Mouse (Mus musculus) testis, adult 10 weeks (tissue): ENCODE data around the gene Terf2. TPM values are rescaled to one million over a fixed set of nuclear protein-coding genes. Genes with fewer than 3 reads are reported as not detected.

Source experiments
- polyA plus RNA-seq: library from polyadenylated mRNA; stranded (reverse); fragments of 350-450 nt; fragmentation: Illumina TruSeq; extraction: RNeasy Lipid Tissue Mini Kit (QIAGEN cat#74804); gene quantifications from one replicate; pipeline ENCODE4 v1.2.3, GENCODE M21; 2014; ENCODE audit warnings: low read depth, low replicate concordance

Gene Terf2
- polyA plus RNA-seq: 25.8 TPM

GRCm38 (mm10) chr8:107096366-107097036 is at the start of gene Terf2:
Terf2 (minus strand) TSS chr8:107096547.

GRCm38 (mm10) chr8:107065511-107066496 is 30.5 kb downstream of the Terf2 start, which contains the start of gene Tmed6:
Tmed6 (minus strand) TSS chr8:107065644.

GRCm38 (mm10) chr8:107056076-107056972 is 40.0 kb downstream of the Terf2 start, which contains the start of the genes Cog8 and Nip7:
Cog8 (minus strand) TSS chr8:107056689.
Nip7 (plus strand) TSS chr8:107056877.

GRCm38 (mm10) chr8:107048061-107048941 is 48.0 kb downstream of the Terf2 start, which contains the start of gene Pdf:
Pdf (minus strand) TSS chr8:107048614.

GRCm38 (mm10) chr8:107030650-107031576 is 65.4 kb downstream of the Terf2 start, which contains the start of gene Vps4a:
Vps4a (plus strand) TSS chr8:107031222.

Other genes starting within 250 kb of the Terf2 start
- 0.42 TPM for gene Has3, start 226.3 kb downstream of the Terf2 start, polyA plus RNA-seq
- gene Utp4, start 202.9 kb downstream of the Terf2 start, polyA plus RNA-seq: 35.7 TPM
- 14.1 TPM for gene Sntb2, start 160.8 kb downstream of the Terf2 start, polyA plus RNA-seq
- gene Vps4a, start 65.3 kb downstream of the Terf2 start, polyA plus RNA-seq: 134 TPM
- 13.9 TPM for gene Pdf, start 47.9 kb downstream of the Terf2 start, polyA plus RNA-seq
- gene Cog8, start 39.9 kb downstream of the Terf2 start, polyA plus RNA-seq: 14.0 TPM
- 9.0 TPM for gene Nip7, start 39.7 kb downstream of the Terf2 start, polyA plus RNA-seq
- 25.8 TPM for gene Tmed6, start 30.9 kb downstream of the Terf2 start, polyA plus RNA-seq
- 51.2 TPM for gene Cyb5b, start 54.1 kb upstream of the Terf2 start, polyA plus RNA-seq
- 61.8 TPM for gene Nfat5, start 196.9 kb upstream of the Terf2 start, polyA plus RNA-seq